Mouse (Mus musculus) limb, embryonic 13.5 days (tissue): ENCODE results near the gene Pmch. TPM values are rescaled to one million over a fixed set of nuclear protein-coding genes. Genes with fewer than 3 reads are reported as not detected.

Experiments
- ATAC-seq: fragments of 200-750 bp; cut with Nextera tagmentation; 2 replicates; pipeline ENCODE4 v1.8.0; 2017; ENCODE audit warnings: low read depth, moderate number of reproducible peaks, moderate TSS enrichment; ENCODE audit not compliant: low FRiP score
- H3K27ac ChIP-seq: fragments of 300-500 bp; sonication (generic); 2 replicates; pipeline ENCODE4 v1.5.1; 2015; ENCODE audit warnings: inconsistent platforms, mild to moderate bottlenecking, moderate library complexity
- H3K27me3 ChIP-seq: fragments of 300-500 bp; sonication (generic); 2 replicates; pipeline ENCODE4 v1.6.1; 2015; ENCODE audit warnings: mild to moderate bottlenecking, inconsistent platforms
- H3K36me3 ChIP-seq: fragments of 300-500 bp; sonication (generic); 2 replicates; pipeline ENCODE4 v1.6.1; 2015; ENCODE audit warnings: inconsistent platforms, mild to moderate bottlenecking, moderate library complexity
- H3K4me1 ChIP-seq: fragments of 300-500 bp; sonication (generic); 2 replicates; pipeline ENCODE4 v1.6.1; 2015; ENCODE audit warnings: inconsistent platforms
- H3K4me2 ChIP-seq: fragments of 300-500 bp; sonication (generic); replicated peaks from 2 replicates; pipeline ENCODE4 v1.6.1; 2015; ENCODE audit warnings: inconsistent platforms, mild to moderate bottlenecking, moderate library complexity
- H3K4me3 ChIP-seq: fragments of 300-500 bp; sonication (generic); 2 replicates; pipeline ENCODE4 v1.5.1; 2015; ENCODE audit warnings: moderate library complexity, mild to moderate bottlenecking, inconsistent platforms
- H3K9ac ChIP-seq: fragments of 300-500 bp; sonication (generic); 2 replicates; pipeline ENCODE4 v1.6.1; 2015; ENCODE audit warnings: mild to moderate bottlenecking, inconsistent platforms
- H3K9me3 ChIP-seq: fragments of 300-500 bp; sonication (generic); 2 replicates; pipeline ENCODE4 v1.6.1; 2016; ENCODE audit warnings: inconsistent platforms
- WGBS: fragments of 180-500 bp; shearing (Covaris S2); methylation state at CpG from one replicate; pipeline ENCODE4 v1.1.7; 2015; 5-methylcytosine and 5-hydroxymethylcytosine counted together
- polyA plus RNA-seq: library from polyadenylated mRNA; unstranded; fragments of >200 nt; fragmentation: Nextera tagmentation; extraction: Ambion mirVana; gene quantifications from 2 replicates; pipeline ENCODE4 v1.2.1, GENCODE M21; 2015

Gene Pmch
- polyA plus RNA-seq: 0.47 and 0.79 TPM in 2 replicates

DNA sequence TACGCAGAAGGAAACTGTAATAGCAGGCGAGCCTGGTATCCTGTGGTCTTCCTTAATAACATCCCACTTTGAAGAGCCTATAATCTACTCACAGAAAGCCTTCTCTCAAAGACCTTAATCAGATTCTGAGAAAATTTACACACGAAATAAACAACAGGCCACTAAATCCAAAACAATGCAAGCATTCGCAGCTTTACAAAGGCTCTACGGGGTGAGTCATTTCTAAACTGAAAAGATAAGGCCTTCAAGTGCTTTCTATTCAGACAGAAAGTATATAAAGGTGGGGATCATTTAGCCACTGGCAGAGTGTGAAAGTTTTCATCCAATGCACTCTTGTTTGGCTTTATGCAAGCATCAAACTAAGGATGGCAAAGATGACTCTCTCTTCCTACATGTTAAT is at the start of gene Pmch:
Gene Pmch, plus strand, starts transcription at position 301 of the 400 bp plus-strand sequence.
- H3K4me3 ChIP-seq: no peak within 1 kb of the TSS
- no peaks in the 10 kb centered on the region for H3K9me3 ChIP-seq
- H3K27ac ChIP-seq: no peak within 1 kb of the TSS
- H3K4me2 ChIP-seq: no peak within 1 kb of the TSS
- no peak for ATAC-seq
- no peaks in the 10 kb centered on the region for H3K27me3 ChIP-seq
- no peaks in the 10 kb centered on the region for H3K4me1 ChIP-seq
- WGBS: 85% methylated on average over 5 of the region's 5 CpGs
- H3K9ac ChIP-seq: no peak within 1 kb of the TSS
- peaks cover 4% of the 10 kb centered on the region; the same call in 1 of the 2 replicates for H3K36me3 ChIP-seq

DNA sequence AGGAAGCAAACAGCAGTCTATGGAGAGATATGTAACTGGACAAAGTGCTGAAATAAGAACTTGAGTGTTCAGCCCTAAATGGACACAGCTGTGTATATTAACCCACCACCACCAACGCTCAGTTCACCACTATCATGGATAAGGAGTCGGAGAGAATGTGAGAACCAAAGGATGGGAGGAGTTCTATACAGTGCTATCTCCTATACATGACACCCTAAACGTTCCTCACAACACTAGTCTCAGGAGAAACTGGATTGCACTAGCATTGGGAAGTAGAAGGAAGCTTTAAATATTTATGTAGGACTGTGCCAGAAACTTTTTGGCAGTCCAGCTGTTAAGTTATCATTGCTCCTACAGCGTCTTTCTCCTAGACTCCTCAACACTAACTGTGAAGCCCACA is 46.6 kb upstream of the Pmch start:
- H3K4me1 ChIP-seq: peaks cover 31% of the 10 kb centered on the region
- H3K4me2 ChIP-seq: no peak overlapping the region
- peak overlapping the region; percentile 33; the same call in 1 of the 2 replicates for H3K27ac ChIP-seq
- no peak overlapping the region for H3K4me3 ChIP-seq
- WGBS: 65% methylated on average over 4 of the region's 4 CpGs
- ATAC-seq: no peak
- H3K9me3 ChIP-seq: 0 out of 2 replicates have a peak, but pooled peaks cover 3% of the 10 kb centered on the region
- no peaks in the 10 kb centered on the region for H3K27me3 ChIP-seq
- H3K36me3 ChIP-seq: no peaks in the 10 kb centered on the region
- H3K9ac ChIP-seq: no peak overlapping the region

DNA sequence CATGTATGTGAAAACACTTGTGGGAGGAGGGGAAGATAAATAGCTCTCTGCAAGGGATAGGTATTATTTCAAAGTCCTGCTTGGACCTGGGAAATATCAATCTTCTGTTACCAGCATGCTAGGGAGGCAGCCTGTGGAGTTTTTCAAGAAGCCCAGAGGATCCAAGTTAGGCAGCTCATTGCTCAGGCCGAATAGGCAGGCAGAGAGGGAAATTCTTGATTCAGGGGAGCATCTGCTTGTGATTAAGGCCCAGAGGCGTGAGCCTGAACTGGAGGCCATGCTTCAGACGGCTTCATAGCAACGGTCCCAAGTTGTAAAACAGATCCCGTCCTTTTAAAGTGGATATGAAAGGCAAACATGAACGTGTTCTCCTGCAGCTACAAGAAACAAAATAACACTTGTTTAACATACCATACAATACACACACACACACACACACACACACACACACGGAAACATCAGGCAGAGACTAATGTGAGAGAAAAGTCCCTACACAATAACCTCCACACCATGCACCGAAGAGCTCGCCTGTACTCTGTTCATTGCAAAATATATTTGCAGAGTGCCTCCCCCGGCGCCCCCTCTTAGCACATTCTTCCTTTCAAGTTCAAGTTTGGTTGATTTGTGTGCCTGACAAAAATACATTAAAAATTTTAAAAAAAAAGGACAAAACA is 44.6 kb upstream of the Pmch start:
- H3K4me1 ChIP-seq: peaks cover 31% of the 10 kb centered on the region
- H3K27me3 ChIP-seq: no peaks in the 10 kb centered on the region
- WGBS: 14% methylated on average over 11 of the region's 11 CpGs
- no peak overlapping the region for H3K4me3 ChIP-seq
- peak; percentile 96 for ATAC-seq
- no peaks in the 10 kb centered on the region for H3K36me3 ChIP-seq
- peak overlapping the region; percentile 79 for H3K27ac ChIP-seq
- H3K9me3 ChIP-seq: no peaks in the 10 kb centered on the region
- H3K4me2 ChIP-seq: no peak overlapping the region; the same call in 1 of the 2 replicates
- H3K9ac ChIP-seq: no peak overlapping the region

DNA sequence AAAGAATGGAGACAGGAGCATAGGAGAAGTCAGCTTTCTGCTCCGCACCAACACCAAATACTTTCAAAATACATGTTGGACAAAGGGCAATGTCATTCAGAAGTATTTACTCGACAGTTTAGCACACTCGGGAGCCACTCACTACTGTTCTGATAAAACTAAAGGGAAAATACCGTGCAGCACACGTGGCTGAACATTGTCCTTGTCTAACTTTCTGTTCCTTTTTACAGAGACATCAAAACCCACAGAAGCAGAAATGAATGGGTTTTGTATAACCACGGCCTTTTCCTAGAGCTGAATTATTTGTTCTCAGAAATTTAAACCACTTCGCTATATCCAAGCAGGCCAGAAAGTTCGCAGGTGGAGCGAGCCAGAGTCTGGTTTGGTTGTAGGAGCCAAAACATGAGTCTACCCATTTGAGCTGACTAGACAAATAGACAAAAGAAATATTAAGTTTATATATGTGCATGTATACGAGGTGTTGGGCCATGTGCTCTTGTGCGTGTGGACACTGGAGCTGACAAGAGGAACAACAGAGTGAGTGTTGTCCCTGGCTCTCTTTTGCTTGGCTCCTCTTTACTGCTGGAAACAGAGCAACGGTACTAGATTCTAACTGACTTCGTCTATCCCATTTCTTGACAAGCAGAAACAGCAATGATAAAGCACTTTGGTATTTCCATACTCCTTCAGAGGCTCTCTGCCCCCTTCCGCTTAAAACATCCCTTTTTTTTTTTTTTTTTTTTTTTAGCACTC is 36.5 kb upstream of the Pmch start:
- no peak for ATAC-seq
- H3K9me3 ChIP-seq: no peaks in the 10 kb centered on the region
- no peaks in the 10 kb centered on the region for H3K27me3 ChIP-seq
- 78% methylated on average over 14 of the region's 14 CpGs for WGBS
- H3K4me1 ChIP-seq: no peaks in the 10 kb centered on the region
- H3K4me2 ChIP-seq: no peak overlapping the region
- H3K27ac ChIP-seq: no peak overlapping the region
- no peak overlapping the region for H3K9ac ChIP-seq
- H3K4me3 ChIP-seq: no peak overlapping the region
- no peaks in the 10 kb centered on the region for H3K36me3 ChIP-seq

DNA sequence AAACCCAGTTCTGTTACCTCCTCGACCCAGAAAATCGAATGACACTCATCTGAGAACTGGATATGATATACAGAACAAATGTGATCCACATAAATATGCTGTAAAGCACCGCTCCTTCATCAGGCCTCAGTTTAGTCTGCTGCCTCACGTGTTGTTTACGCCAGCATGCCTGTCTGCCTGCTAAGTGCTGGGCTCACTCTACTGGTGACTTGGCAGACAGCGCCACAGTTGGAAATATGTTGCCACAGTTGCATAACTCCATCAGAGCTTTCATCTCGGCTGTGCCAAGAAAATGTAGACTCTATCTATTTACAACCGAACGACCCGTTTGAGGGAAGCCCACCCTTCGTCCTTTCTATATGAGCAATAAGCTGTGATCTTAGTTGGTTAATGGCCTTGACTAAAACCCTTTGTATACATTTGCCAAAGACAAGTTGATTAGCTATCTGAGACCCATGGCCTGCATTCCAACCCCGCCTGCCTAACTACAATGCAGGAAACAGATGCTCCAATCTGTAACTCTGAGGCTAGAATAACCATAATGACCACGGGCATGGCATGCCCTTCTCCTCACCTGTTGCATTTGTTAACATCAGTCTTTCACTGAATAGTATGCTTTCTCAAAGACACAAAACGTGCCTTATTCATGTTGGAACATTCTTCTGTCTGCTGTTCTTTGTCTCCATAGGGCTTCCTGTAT is 33.8 kb upstream of the Pmch start:
- H3K4me1 ChIP-seq: no peaks in the 10 kb centered on the region
- WGBS: 62% methylated on average over 14 of the region's 14 CpGs
- no peaks in the 10 kb centered on the region for H3K9me3 ChIP-seq
- no peak overlapping the region for H3K27ac ChIP-seq
- ATAC-seq: peak; percentile 67; the same call in 1 of the 2 replicates
- no peak overlapping the region for H3K4me3 ChIP-seq
- no peak overlapping the region for H3K4me2 ChIP-seq
- no peak overlapping the region for H3K9ac ChIP-seq
- no peaks in the 10 kb centered on the region for H3K36me3 ChIP-seq
- no peaks in the 10 kb centered on the region for H3K27me3 ChIP-seq

DNA sequence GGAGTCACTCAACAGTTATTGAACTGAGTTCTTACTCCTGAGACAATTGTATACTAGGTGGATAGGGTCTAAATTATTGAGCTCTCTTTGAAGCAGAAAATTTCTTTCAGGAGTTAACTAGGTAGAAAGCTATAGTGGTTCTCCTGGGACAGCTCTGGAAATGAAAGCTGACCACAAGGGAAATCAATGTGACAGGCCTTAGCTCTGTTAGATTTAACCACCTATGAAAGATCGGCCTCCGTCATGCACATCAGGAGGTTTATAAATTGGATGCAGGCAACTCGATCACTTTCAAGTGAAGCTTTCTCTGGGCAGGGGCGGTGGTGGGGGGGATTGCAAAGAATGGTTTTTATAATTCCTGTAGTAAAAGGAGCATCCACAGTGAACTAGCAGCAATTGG is 27.4 kb upstream of the Pmch start:
- H3K4me2 ChIP-seq: no peak overlapping the region
- H3K27ac ChIP-seq: no peak overlapping the region
- 22% methylated on average over 4 of the region's 4 CpGs for WGBS
- no peaks in the 10 kb centered on the region for H3K9me3 ChIP-seq
- no peaks in the 10 kb centered on the region for H3K27me3 ChIP-seq
- H3K9ac ChIP-seq: no peak overlapping the region
- H3K4me3 ChIP-seq: no peak overlapping the region
- H3K36me3 ChIP-seq: no peaks in the 10 kb centered on the region
- H3K4me1 ChIP-seq: 0 out of 2 replicates have a peak, but pooled peaks cover 3% of the 10 kb centered on the region
- ATAC-seq: no peak

DNA sequence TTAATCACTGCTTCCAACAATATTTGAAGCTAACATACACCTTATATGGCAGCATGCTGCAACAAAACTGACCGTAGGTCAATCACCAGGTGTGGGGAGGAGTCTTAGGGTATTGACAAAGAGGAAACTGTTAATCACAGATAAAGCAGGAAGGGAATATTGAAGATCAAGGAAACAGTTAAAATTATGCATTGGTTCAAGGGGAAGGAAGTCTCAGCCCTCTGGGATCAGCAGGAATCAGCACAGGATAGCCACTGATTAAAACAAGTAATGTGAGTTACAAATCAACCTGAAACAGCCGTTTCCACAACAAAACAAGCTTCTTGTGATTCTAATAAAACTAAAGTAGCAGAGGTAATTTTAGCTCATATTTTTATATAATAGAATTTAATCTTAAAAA is 26.0 kb upstream of the Pmch start:
- H3K27ac ChIP-seq: no peak overlapping the region
- no peaks in the 10 kb centered on the region for H3K27me3 ChIP-seq
- H3K4me2 ChIP-seq: no peak overlapping the region
- WGBS: 36% methylated on average over 2 of the region's 2 CpGs
- H3K4me1 ChIP-seq: 0 out of 2 replicates have a peak, but pooled peaks cover 3% of the 10 kb centered on the region
- no peak overlapping the region for H3K9ac ChIP-seq
- H3K4me3 ChIP-seq: no peak overlapping the region
- H3K36me3 ChIP-seq: no peaks in the 10 kb centered on the region
- no peak for ATAC-seq
- H3K9me3 ChIP-seq: no peaks in the 10 kb centered on the region

DNA sequence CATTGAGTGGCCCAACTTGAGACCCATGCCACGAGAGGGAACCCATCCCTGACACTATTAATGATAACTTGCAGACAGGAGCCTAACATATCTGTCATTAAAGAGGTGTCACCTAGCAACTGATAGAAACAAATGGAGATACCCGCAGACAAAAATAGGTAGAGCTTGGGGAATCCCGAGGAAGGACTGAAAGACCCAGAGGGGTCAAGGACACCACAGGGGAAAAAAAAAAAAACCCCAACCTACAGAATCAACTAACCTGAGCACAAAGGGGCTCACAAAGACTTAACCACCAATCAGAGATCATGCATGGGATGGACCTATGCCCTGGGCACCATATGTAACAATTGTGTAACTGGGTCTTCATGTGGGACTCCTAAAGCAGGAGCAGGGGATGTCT is 23.5 kb upstream of the Pmch start:
- no peak overlapping the region for H3K9ac ChIP-seq
- H3K4me2 ChIP-seq: no peak overlapping the region
- no peak overlapping the region for H3K4me3 ChIP-seq
- H3K27me3 ChIP-seq: no peaks in the 10 kb centered on the region
- H3K4me1 ChIP-seq: 0 out of 2 replicates have a peak, but pooled peaks cover 3% of the 10 kb centered on the region
- ATAC-seq: no peak
- no peaks in the 10 kb centered on the region for H3K9me3 ChIP-seq
- 85% methylated on average over 3 of the region's 3 CpGs for WGBS
- no peaks in the 10 kb centered on the region for H3K36me3 ChIP-seq
- H3K27ac ChIP-seq: no peak overlapping the region

DNA sequence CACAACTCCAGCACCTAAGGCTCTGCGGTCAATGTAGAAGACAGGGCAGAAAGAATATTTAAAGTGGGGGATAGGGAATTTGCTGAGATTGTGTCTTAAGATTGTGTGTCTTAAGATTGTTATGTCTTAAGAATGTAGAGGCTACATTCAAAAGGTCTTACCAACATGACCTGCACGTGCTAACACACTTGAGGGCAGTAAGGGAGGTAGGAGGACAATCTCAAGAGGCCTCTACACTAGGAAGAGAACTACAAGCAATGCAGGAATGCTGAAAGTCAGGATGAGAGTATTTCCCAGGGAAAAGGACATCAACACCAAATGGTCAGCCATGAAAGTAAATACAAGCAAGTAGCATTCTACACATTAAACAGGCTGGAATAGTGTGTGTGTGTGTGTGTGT is 15.3 kb downstream of the Pmch start:
- Histone ChIP-seq H3K27me3 (no peaks in the 10 kb centered on the region), H3K36me3 (peaks cover 3% of the 10 kb centered on the region; the same call in 1 of the 2 replicates), H3K4me2 (no peak overlapping the region), H3K4me1 (no peaks in the 10 kb centered on the region), H3K9me3 (no peaks in the 10 kb centered on the region), H3K9ac (no peak overlapping the region), H3K27ac (no peak overlapping the region), H3K4me3 (no peak overlapping the region)
- WGBS: 93% methylated on average over 2 of the region's 2 CpGs
- no peak for ATAC-seq

DNA sequence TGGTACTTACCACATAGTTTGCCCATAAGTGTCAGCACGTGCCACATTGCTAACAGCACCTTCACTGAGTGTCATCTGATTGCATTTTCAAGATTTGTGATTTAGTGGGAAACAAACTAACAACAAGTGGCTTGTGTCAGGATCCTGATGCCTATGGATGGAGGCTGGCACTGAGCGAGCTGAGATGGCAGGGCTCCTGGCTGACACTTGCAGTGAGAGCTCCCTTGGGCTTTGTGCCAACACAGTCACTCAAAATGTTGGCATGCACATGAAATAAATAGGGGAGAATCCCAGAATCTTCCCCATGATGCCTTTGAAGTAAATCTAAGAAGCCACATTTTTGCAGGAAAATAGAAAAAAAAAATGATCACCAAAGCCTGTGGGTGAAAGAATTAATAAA is 22.4 kb downstream of the Pmch start:
- 94% methylated on average over 2 of the region's 2 CpGs for WGBS
- ATAC-seq: no peak

DNA sequence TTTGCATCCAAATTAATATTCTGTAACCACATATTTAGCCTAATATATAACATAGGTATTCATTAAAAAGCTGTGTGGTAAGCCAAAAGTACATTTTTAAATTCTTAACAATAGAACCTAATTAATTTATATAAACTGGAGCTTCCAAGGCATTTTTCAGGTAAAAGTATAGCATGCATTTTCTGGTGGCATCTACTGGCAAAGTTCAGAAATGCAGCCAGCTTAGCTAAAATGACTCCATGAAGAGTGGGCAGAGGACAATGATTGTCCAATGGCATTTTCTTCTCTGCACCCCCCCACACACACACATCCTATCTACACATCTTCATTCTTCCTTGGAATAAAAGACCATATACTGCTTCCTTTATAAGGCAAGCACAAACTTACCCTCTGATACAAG is 28.8 kb downstream of the Pmch start:
- H3K27me3 ChIP-seq: no peaks in the 10 kb centered on the region
- no peak overlapping the region for H3K27ac ChIP-seq
- ATAC-seq: no peak
- peaks cover 16% of the 10 kb centered on the region; the same call in 1 of the 2 replicates for H3K36me3 ChIP-seq
- H3K9ac ChIP-seq: no peak overlapping the region
- no peak overlapping the region for H3K4me3 ChIP-seq
- H3K4me2 ChIP-seq: no peak overlapping the region
- H3K9me3 ChIP-seq: no peaks in the 10 kb centered on the region
- H3K4me1 ChIP-seq: no peaks in the 10 kb centered on the region

More for the DNA sequence above, 22.4 kb downstream of the Pmch start:
- peaks cover 7% of the 10 kb centered on the region for H3K36me3 ChIP-seq
- no peak overlapping the region for H3K4me3 ChIP-seq
- H3K4me1 ChIP-seq: no peaks in the 10 kb centered on the region
- no peaks in the 10 kb centered on the region for H3K9me3 ChIP-seq
- no peaks in the 10 kb centered on the region for H3K27me3 ChIP-seq
- no peak overlapping the region for H3K9ac ChIP-seq
- H3K4me2 ChIP-seq: no peak overlapping the region
- H3K27ac ChIP-seq: no peak overlapping the region

DNA sequence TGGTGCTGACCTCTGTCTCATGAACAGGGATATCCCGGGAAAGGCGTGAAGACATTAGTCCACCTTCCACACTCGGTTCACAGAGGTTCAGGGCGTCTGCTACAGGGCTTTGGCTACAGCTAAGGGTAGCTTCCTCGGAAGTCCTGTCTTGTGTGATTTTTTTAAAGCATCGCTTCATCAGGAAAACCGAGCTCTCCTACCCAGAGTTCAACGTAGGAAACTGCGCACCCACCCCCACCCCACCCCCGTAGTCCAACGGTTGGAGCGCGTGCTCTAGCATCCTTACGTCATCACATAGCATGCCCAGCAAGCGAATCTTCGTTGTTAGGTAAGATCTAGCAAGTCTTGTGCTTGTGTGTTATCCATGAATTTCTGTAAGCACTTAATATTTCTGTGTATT is 44.8 kb downstream of the Pmch start:
- no peaks in the 10 kb centered on the region for H3K4me1 ChIP-seq
- no peak overlapping the region for H3K9ac ChIP-seq
- H3K27ac ChIP-seq: no peak overlapping the region
- ATAC-seq: no peak
- 96% methylated on average over 16 of the region's 16 CpGs for WGBS
- no peak overlapping the region for H3K4me2 ChIP-seq
- H3K27me3 ChIP-seq: no peaks in the 10 kb centered on the region
- no peak overlapping the region for H3K4me3 ChIP-seq
- H3K9me3 ChIP-seq: no peaks in the 10 kb centered on the region
- peaks cover 23% of the 10 kb centered on the region for H3K36me3 ChIP-seq
